Mouse (Mus musculus) MEL (cell line): ENCODE data around the gene Ncf1. TPM values are rescaled to one million over a fixed set of nuclear protein-coding genes. Genes with fewer than 3 reads are reported as not detected.

Experiments
- DNase-seq: peaks from one replicate; pipeline ENCODE4 v3.0.0; 2011; ENCODE audit warnings: low read depth, low spot score
- H3K27ac ChIP-seq: 2 replicates; pipeline ENCODE4 v1.5.1; 2012; ENCODE audit warnings: low read depth, mild to moderate bottlenecking, control low read depth, low read length, moderate library complexity; ENCODE audit not compliant: control insufficient read depth
- H3K27me3 ChIP-seq, 2 experiments: fragments of 150-350 bp in 1 of 2; sonication (generic) in 1 of 2; 2 replicates each; pipeline ENCODE4 v1.6.1; 2012; ENCODE audit warnings: low read length in 2 of 2, mild to moderate bottlenecking in 2 of 2, improper control_type of control experiment in 1 of 2, moderate library complexity in 1 of 2; ENCODE audit not compliant: insufficient read depth in 2 of 2, control insufficient read depth in 1 of 2
- H3K36me3 ChIP-seq, 2 experiments: 2 replicates each; pipeline ENCODE4 v1.6.1; 2012 to 2014; ENCODE audit warnings: low read length in 2 of 2, improper control_type of control experiment in 1 of 2, inconsistent platforms in 1 of 2, mild to moderate bottlenecking in 1 of 2; ENCODE audit not compliant: insufficient read depth in 2 of 2, control insufficient read depth in 1 of 2
- H3K4me1 ChIP-seq, 2 experiments: fragments of 150-350 bp in 1 of 2; sonication (generic) in 1 of 2; 2 replicates each; pipeline ENCODE4 v1.6.1; 2012; ENCODE audit warnings: low read length in 2 of 2, improper control_type of control experiment in 1 of 2, mild to moderate bottlenecking in 1 of 2; ENCODE audit not compliant: insufficient read depth in 2 of 2, control insufficient read depth in 1 of 2
- H3K4me3 ChIP-seq, 2 experiments: fragments of 150-350 bp in 1 of 2; sonication (generic) in 1 of 2; 2 replicates each; pipeline ENCODE4 v1.5.1; 2012; ENCODE audit warnings: low read depth in 2 of 2, low read length in 2 of 2, mild to moderate bottlenecking in 2 of 2, moderate library complexity in 2 of 2, control low read depth in 1 of 2, improper control_type of control experiment in 1 of 2; ENCODE audit not compliant: control insufficient read depth in 1 of 2, insufficient read depth in 1 of 2
- H3K79me2 ChIP-seq: 2 replicates; pipeline ENCODE4 v1.6.1; 2012; ENCODE audit warnings: mild to moderate bottlenecking, low read length, moderate library complexity; ENCODE audit not compliant: control insufficient read depth, poor library complexity, insufficient read depth
- H3K9ac ChIP-seq: 2 replicates; pipeline ENCODE4 v1.6.1; 2012; ENCODE audit warnings: low read depth, mild to moderate bottlenecking, control low read depth, low read length, moderate library complexity; ENCODE audit not compliant: control insufficient read depth, poor library complexity, severe bottlenecking
- H3K9me3 ChIP-seq: fragments of 150-350 bp; sonication (generic); replicated peaks from 2 replicates; pipeline ENCODE4 v1.6.1; 2012; ENCODE audit warnings: mild to moderate bottlenecking, low read length, improper control_type of control experiment, moderate library complexity; ENCODE audit not compliant: insufficient read depth
- CHD1 ChIP-seq: IDR thresholded peaks from 2 replicates; pipeline ENCODE4 v1.6.1; 2012; ENCODE audit warnings: low read depth, mild to moderate bottlenecking, inconsistent platforms, low read length, improper control_type of control experiment
- CHD2 ChIP-seq: IDR thresholded peaks from 2 replicates; pipeline ENCODE4 v1.6.1; 2011; ENCODE audit warnings: low read length, improper control_type of control experiment
- CTCF ChIP-seq, 3 experiments: IDR thresholded peaks in 2 of 3; conservative IDR thresholded peaks in 1 of 3; 2 replicates each; pipeline ENCODE4 v1.5.1; 2011 to 2012; ENCODE audit warnings: low read length in 3 of 3, low read depth in 2 of 3, mild to moderate bottlenecking in 2 of 3, improper control_type of control experiment in 1 of 3, inconsistent platforms in 1 of 3, mixed read lengths in 1 of 3, moderate library complexity in 1 of 3; ENCODE audit not compliant: control insufficient read depth in 1 of 3, insufficient read depth in 1 of 3, poor library complexity in 1 of 3, severe bottlenecking in 1 of 3
- E2F4 ChIP-seq: IDR thresholded peaks from 2 replicates; pipeline ENCODE4 v1.6.1; 2011; ENCODE audit warnings: low read depth, low read length, improper control_type of control experiment, borderline replicate concordance
- ELF1 ChIP-seq: IDR thresholded peaks from 2 replicates; pipeline ENCODE4 v1.6.1; 2014; ENCODE audit warnings: low read depth, mild to moderate bottlenecking, inconsistent platforms, low read length, improper control_type of control experiment, moderate library complexity
- ETS1 ChIP-seq: IDR thresholded peaks from 2 replicates; pipeline ENCODE4 v1.6.1; 2012; ENCODE audit warnings: low read depth, mild to moderate bottlenecking, inconsistent platforms, low read length, improper control_type of control experiment, moderate library complexity
- HCFC1 ChIP-seq: IDR thresholded peaks from 2 replicates; pipeline ENCODE4 v1.6.1; 2012; ENCODE audit warnings: low read depth, mild to moderate bottlenecking, inconsistent platforms, low read length, improper control_type of control experiment, moderate library complexity
- JUND ChIP-seq: IDR thresholded peaks from 2 replicates; pipeline ENCODE4 v1.6.1; 2011; ENCODE audit warnings: low read depth, mild to moderate bottlenecking, improper control_type of control experiment, low read length
- MAFK ChIP-seq: IDR thresholded peaks from 2 replicates; pipeline ENCODE4 v1.6.1; 2011; ENCODE audit warnings: low read depth, mild to moderate bottlenecking, low read length, improper control_type of control experiment, borderline replicate concordance
- MAX ChIP-seq: IDR thresholded peaks from 2 replicates; pipeline ENCODE4 v1.6.1; 2011; ENCODE audit warnings: low read length, improper control_type of control experiment
- MAZ ChIP-seq: IDR thresholded peaks from 2 replicates; pipeline ENCODE4 v1.6.1; 2012; ENCODE audit warnings: low read depth, mild to moderate bottlenecking, inconsistent platforms, low read length, improper control_type of control experiment
- MYB ChIP-seq: IDR thresholded peaks from 2 replicates; pipeline ENCODE4 v1.6.1; 2011; ENCODE audit warnings: mild to moderate bottlenecking, low read depth, low read length, improper control_type of control experiment
- MYC ChIP-seq: IDR thresholded peaks from 2 replicates; pipeline ENCODE4 v1.6.1; 2011; ENCODE audit warnings: low read depth, mild to moderate bottlenecking, low read length, improper control_type of control experiment, moderate library complexity
- POLR2A ChIP-seq, 2 experiments: IDR thresholded peaks; 2 replicates each; pipeline ENCODE4 v1.6.1; 2011 to 2012; ENCODE audit warnings: low read length in 2 of 2, mild to moderate bottlenecking in 2 of 2, control low read depth in 1 of 2, improper control_type of control experiment in 1 of 2, low read depth in 1 of 2, moderate library complexity in 1 of 2; ENCODE audit not compliant: control insufficient read depth in 1 of 2, insufficient read depth in 1 of 2, poor library complexity in 1 of 2
- POLR2AphosphoS2 ChIP-seq: IDR thresholded peaks from 2 replicates; pipeline ENCODE4 v1.6.1; 2011; ENCODE audit warnings: low read length, improper control_type of control experiment
- RAD21 ChIP-seq: IDR thresholded peaks from 2 replicates; pipeline ENCODE4 v1.6.1; 2011; ENCODE audit warnings: mild to moderate bottlenecking, low read depth, low read length, improper control_type of control experiment
- RCOR1 ChIP-seq: IDR thresholded peaks from 2 replicates; pipeline ENCODE4 v1.6.1; 2012; ENCODE audit warnings: low read depth, mild to moderate bottlenecking, inconsistent platforms, low read length, improper control_type of control experiment
- SIN3A ChIP-seq: IDR thresholded peaks from 2 replicates; pipeline ENCODE4 v1.6.1; 2012; ENCODE audit warnings: low read length, improper control_type of control experiment, inconsistent platforms
- SMC3 ChIP-seq: IDR thresholded peaks from 2 replicates; pipeline ENCODE4 v1.6.1; 2011; ENCODE audit warnings: low read depth, low read length, improper control_type of control experiment
- TAL1 ChIP-seq: IDR thresholded peaks from 2 replicates; pipeline ENCODE4 v1.6.1; 2012; ENCODE audit warnings: mild to moderate bottlenecking, inconsistent platforms, low read length, moderate library complexity, mixed read lengths
- TCF12 ChIP-seq: IDR thresholded peaks from 2 replicates; pipeline ENCODE4 v1.6.1; 2014; ENCODE audit warnings: low read depth, mild to moderate bottlenecking, inconsistent platforms, low read length, improper control_type of control experiment, moderate library complexity
- ZKSCAN1 ChIP-seq: IDR thresholded peaks from 2 replicates; pipeline ENCODE4 v1.6.1; 2012; ENCODE audit warnings: low read depth, mild to moderate bottlenecking, inconsistent platforms, low read length, improper control_type of control experiment, moderate library complexity
- ZNF384 ChIP-seq: IDR thresholded peaks from 2 replicates; pipeline ENCODE4 v1.6.1; 2012; ENCODE audit warnings: low read depth, mild to moderate bottlenecking, inconsistent platforms, low read length, improper control_type of control experiment
- polyA plus RNA-seq, 2 experiments: library from polyadenylated mRNA; stranded (reverse) in 1 of 2; unstranded in 1 of 2; fragments of >175 nt in 1 of 2; fragments of >200 nt in 1 of 2; gene quantifications; 2 replicates each; pipeline versions ENCODE4 v1.2.1 to v1.2.4; 2012; ENCODE audit warnings: low replicate concordance in 2 of 2, low read depth in 1 of 2; ENCODE audit not compliant: insufficient read length in 2 of 2, insufficient read depth in 1 of 2, missing spikeins in 1 of 2
- total RNA-seq: library from RNA; depleted of rRNA; stranded (reverse); fragments of 300-350 nt; gene quantifications from 2 replicates; pipeline ENCODE4 v1.2.3, GENCODE M21; 2012

The Ncf1 gene
- total and polyA plus RNA-seq, 3 experiments, result 0.58 to 3.3 TPM; not detected in 1

DNA sequence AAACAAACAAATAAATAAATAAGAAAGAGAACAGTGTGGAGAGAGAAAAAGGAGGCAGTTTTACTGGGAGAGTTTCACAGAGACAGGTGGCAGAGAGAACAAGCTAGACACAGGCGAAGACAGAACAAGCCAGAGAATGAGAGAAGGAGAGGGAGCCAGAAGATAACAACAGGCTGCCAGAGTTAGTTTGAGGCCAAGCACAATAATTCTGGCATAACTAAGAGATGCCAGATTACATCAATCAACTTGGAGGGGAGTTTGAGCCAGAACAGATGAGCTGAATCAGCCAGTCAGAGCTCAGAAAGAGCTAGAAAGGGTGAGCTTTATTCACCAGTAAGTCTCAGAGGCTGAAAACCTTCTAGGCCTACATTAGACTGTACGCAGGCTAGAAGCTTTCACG is 21.2 kb upstream of the Ncf1 start:
- no peak overlapping the region for H3K27ac ChIP-seq
- no peaks in the 10 kb centered on the region for H3K27me3 ChIP-seq
- H3K79me2 ChIP-seq, result no peaks in the 10 kb centered on the region
- no peak for TF ChIP-seq SIN3A
- no peak for TF ChIP-seq TCF12
- no peak for TF ChIP-seq TAL1
- TF ChIP-seq HCFC1, result no peak
- no peak for TF ChIP-seq ETS1
- no peak for TF ChIP-seq E2F4
- TF ChIP-seq CTCF (IDR thresholded peaks at IDR 0.05 in 2 of 3, conservative IDR thresholded peaks at IDR 0.05 in 1 of 3; ENCODE audit: control insufficient read depth in 1 of 3, insufficient read depth in 1 of 3, low read depth in 2 of 3, low read length in 3 of 3, poor library complexity in 1 of 3, severe bottlenecking in 1 of 3), result no peak
- no peak for TF ChIP-seq RCOR1
- TF ChIP-seq POLR2A (IDR thresholded peaks at IDR 0.05; ENCODE audit: control insufficient read depth in 1 of 2, insufficient read depth in 1 of 2, low read depth in 1 of 2, low read length in 2 of 2, poor library complexity in 1 of 2), result no peak
- no peak for TF ChIP-seq CHD1
- no peak for TF ChIP-seq JUND
- no peak for TF ChIP-seq RAD21
- TF ChIP-seq SMC3, result no peak
- no peak for TF ChIP-seq MAX
- no peak for TF ChIP-seq MAZ
- TF ChIP-seq ELF1, result no peak
- DNase-seq, result no peak
- H3K4me1 ChIP-seq, result no peaks in the 10 kb centered on the region
- H3K36me3 ChIP-seq, result peaks cover 0 to 12% of the 10 kb centered on the region in 2 experiments; a peak in 1 of 4 replicates
- no peak overlapping the region for H3K4me3 ChIP-seq
- no peaks in the 10 kb centered on the region for H3K9me3 ChIP-seq
- no peak overlapping the region for H3K9ac ChIP-seq

GRCm38 (mm10) chr5:134249245-134249649 is 19.8 kb upstream of the Ncf1 start:
- Histone ChIP-seq H3K4me1 (no peaks in the 10 kb centered on the region), H3K27ac (no peak overlapping the region), H3K9me3 (no peaks in the 10 kb centered on the region), H3K79me2 (no peaks in the 10 kb centered on the region), H3K36me3 (peaks cover 0 to 19% of the 10 kb centered on the region in 2 experiments; a peak in 2 of 4 replicates), H3K4me3 (no peak overlapping the region)
- TF ChIP-seq RCOR1, result no peak
- TF ChIP-seq HCFC1, result no peak
- no peak for TF ChIP-seq POLR2AphosphoS2
- TF ChIP-seq MYC, result no peak
- TF ChIP-seq ZNF384, result no peak
- TF ChIP-seq MYB, result no peak
- TF ChIP-seq MAFK, result no peak
- no peak for TF ChIP-seq ZKSCAN1
- TF ChIP-seq MAZ, result no peak
- no peak for TF ChIP-seq SIN3A
- no peak for TF ChIP-seq ETS1
- TF ChIP-seq CTCF (IDR thresholded peaks at IDR 0.05 in 2 of 3, conservative IDR thresholded peaks at IDR 0.05 in 1 of 3; ENCODE audit: control insufficient read depth in 1 of 3, insufficient read depth in 1 of 3, low read depth in 2 of 3, low read length in 3 of 3, poor library complexity in 1 of 3, severe bottlenecking in 1 of 3), result no peak
- TF ChIP-seq JUND, result no peak
- no peak for TF ChIP-seq MAX
- no peak for TF ChIP-seq CHD2
- TF ChIP-seq, all 39 proteins: peak for 0
- H3K9ac ChIP-seq, result no peak overlapping the region
- no peaks in the 10 kb centered on the region for H3K27me3 ChIP-seq
- no peak for DNase-seq
